Mouse (Mus musculus) left cerebral cortex, postnatal 14 days (tissue): ENCODE results near the gene Crbn. TPM values are rescaled to one million over a fixed set of nuclear protein-coding genes. Genes with fewer than 3 reads are reported as not detected.

Experiments used
- DNase-seq, 2 experiments: peaks; one replicate each; pipeline ENCODE4 v3.0.0; 2021 to 2022; ENCODE audit warnings: low spot score in 2 of 2, mixed read lengths in 1 of 2
- intact Hi-C: fragments of 180-260 bp; cut with DNase I; formaldehyde crosslinking; loops from one replicate; pipeline ENCODE4 v1.15.1; 2025
- total RNA-seq, 2 experiments: library from RNA; stranded (reverse); gene quantifications; 2 replicates each; pipeline ENCODE4 v1.2.3; 2021

The Crbn gene
- total RNA-seq, 2 experiments from 2014 or later, result 86.3 to 87.5 TPM

GRCm38 (mm10) chr6:106769290-106769866, 30.5 kb downstream of the Crbn start:
- DNase-seq, result no peak
- intact Hi-C loops, result no loop called here

DNA sequence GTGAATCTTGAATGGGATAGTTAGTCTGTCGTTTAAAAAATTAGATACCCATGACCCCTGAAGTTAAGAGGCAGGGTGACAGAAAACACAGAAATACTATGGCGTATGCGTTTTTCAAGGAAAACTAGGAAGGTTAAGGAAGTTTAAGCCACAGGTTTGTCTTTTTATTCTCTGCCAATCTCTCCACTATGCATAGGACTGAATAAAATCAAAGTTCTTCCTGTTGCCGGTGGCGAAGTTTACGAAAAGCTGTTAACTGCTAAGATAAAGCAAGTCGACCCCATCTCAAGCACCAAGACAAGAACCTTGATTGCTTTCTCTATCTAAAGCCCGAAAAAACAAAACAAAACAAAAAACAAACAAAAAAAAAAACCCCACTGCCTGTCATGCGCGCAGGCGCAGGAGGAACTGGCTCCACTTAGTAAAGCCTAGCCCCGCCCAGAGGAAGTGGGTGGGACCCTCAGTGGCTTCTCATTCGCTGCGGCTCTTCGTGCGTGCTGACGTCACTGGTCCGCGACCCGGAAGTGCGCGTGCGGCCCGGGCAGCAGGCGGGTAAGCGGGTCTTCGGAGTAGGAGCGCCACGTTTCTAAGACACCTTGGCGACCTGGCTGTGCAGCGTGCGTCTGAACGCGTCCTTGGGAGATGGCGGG, 31.1 kb downstream of the Crbn start, which contains the start of gene Trnt1:
Gene Trnt1, plus strand, starts transcription at position 481 of the 650 bp plus-strand sequence.
- intact Hi-C loops, result no loop called here
- DNase-seq, result peak; percentile 98

DNA sequence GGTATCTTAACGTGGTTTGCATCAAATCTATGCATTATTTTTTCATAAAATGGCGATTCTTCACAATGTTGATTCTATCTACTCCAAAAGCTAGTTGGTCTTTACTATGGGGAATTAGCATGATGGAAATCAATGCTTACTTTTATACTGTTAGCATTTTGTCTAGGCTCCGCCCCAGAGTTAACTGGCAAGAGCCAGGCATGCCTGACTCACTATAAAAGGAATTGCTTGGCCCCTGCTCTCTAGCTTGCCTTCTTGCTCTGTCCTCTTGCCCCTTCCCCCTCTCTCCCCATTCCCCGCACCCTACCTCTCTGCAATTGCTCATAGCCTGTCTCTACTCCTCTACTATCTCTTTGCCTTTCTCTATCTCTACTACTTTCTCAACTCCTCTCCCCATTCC, 33.1 kb downstream of the Crbn start:
- intact Hi-C loops, result no loop called here
- DNase-seq, result no peak

GRCm38 (mm10) chr6:106765892-106766291, 34.0 kb downstream of the Crbn start:
- DNase-seq, result no peak
- intact Hi-C loops, result no loop called here

GRCm38 (mm10) chr6:106761486-106761885, 38.4 kb downstream of the Crbn start:
- intact Hi-C loops, result no loop called here

GRCm38 (mm10) chr6:106760473-106761218, 39.2 kb downstream of the Crbn start:
- DNase-seq, result no peak
- intact Hi-C loops, result no loop called here

More at GRCm38 (mm10) chr6:106761486-106761885, 38.4 kb downstream of the Crbn start:
- no peak for DNase-seq

GRCm38 (mm10) chr6:106758299-106758698, 41.6 kb downstream of the Crbn start:
- intact Hi-C loops, result no loop called here

DNA sequence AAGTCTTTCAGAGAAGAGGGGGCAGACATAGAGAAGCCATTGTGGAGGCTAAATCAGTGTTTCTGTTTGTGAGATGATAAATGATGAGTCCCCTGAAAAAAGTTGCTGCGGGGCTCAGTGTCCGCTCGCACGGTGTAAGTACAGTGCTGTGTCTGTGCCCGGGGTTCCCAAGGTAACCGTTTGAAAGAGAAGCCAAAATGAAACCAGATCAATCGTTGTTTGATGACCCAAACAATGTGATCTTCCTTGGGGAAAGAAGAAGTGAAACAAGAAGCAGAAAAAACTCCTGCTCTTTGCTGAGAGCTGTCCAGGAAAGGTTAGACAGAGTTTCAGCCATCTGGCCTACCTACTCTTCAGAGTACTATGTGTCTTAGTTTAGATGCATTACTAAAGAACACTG, 49.6 kb downstream of the Crbn start:
- intact Hi-C loops, result no loop called here
- no peak for DNase-seq

More at GRCm38 (mm10) chr6:106758299-106758698, 41.6 kb downstream of the Crbn start:
- no peak for DNase-seq

DNA sequence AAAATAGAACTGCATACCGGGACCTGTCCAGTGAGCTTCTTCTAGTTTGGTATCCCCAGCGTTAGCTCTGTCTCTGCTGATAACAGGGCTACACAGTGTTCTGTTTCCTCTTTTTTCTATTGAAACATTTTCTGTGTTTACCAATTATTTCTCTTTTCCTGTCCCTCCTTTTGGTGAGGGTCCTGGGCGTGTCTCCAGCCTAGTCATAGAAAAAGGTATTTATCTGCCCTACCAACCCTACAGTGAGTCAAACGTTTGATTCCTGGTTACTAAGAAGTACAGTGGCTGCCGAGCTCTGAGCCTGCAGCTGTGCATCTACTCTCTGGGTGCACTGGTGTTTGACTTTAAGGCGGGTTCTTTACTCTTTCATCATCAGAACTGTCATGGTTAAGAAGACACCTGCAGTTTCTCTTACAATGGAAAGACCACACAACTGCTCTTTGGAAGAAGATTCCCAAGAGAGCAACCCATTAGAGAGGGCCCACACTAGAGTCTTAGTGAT, 50.9 kb downstream of the Crbn start, which contains the start of gene Il5ra:
Gene Il5ra, minus strand, starts transcription at position 151 of the 502 bp plus-strand sequence.
- no peak for DNase-seq
- intact Hi-C loops, result no loop called here

DNA sequence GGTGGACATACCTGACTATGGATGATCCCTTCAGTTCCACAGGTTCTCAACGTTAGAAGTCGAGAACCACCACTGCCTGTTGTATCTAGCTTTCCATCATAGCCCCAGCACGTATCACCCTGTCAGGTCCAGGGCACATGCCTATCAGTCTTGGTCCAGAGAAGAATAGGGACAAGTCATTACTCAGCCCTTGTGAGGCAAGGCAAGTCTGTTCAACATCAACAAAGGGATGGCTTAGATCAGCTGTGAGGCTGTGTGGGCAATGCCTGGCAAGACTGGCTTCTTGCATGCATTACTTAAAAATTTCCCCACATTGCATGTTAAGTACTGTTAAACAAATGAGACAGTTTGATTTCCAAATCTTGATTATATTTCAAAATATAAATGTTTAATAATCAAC, 52.1 kb downstream of the Crbn start:
- intact Hi-C loops, result no loop called here
- DNase-seq, result no peak

DNA sequence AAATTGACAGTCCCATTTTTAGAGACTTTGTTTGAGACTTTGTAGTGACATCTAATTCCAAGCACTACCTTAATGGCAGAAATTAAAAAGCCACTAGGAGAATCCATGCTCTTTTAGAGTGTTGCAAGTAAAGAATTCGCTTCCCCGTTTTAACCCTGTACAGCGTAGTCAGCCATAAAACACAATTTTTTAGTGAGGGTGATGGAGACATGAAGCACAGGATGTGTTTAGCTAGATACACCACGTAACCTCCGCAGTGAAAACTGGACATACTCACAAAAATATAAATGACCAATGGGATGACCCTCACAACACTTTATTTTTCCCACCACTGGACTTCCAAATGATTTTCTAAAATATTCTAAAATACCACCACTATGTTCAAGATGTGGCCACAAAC, 52.6 kb downstream of the Crbn start:
- DNase-seq, result no peak
- intact Hi-C loops, result no loop called here

- intact Hi-C loops, result no loop called here
- no peak for DNase-seq
These were observed 54.0 kb downstream of the Crbn start for GRCm38 (mm10) chr6:106745673-106746394.

GRCm38 (mm10) chr6:106743556-106744233, 56.2 kb downstream of the Crbn start:
- no peak for DNase-seq
- intact Hi-C loops, result no loop called here

- DNase-seq, result no peak
- intact Hi-C loops, result no loop called here
These were observed 59.5 kb downstream of the Crbn start for GRCm38 (mm10) chr6:106740244-106740825.

DNA sequence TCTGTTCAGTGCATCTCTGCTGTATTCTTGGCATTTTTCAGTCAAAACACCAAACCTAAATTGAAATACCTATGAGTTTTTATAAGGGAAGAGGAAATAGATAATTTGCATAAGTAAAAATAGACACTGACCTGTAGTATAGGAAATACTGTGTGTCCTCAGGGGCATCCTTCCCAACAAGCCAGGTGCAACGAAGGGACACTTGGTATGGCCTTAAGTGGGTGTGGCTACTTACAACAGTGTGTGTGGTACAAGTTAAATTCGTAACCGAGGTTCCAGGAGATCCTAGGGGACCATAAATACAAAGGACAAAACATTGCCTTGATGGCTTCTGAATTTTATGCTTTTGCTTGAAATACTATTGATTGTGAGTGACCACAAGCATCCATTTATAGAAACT, 61.6 kb downstream of the Crbn start:
- intact Hi-C loops, result no loop called here
- DNase-seq, result no peak

DNA sequence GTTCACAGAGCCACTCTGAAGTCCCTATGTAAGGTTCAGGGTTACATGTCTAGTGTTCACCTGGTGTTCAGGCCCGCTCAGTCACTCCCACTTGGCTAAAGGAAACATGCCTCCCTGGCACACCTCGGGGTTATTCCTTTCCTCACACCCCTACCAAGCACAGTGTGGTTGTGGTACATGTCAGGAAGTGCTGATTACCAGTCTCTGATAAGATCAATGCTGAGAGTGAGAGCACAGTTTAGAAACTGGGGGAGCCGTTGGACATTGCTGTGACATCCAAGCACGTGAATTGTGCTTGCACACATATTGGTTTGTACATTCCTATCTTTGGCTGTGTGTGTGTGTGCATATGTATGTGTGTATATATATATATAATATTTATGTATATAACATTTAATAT, 67.3 kb downstream of the Crbn start:
- intact Hi-C loops, result no loop called here
- DNase-seq, result no peak
